Mouse (Mus musculus): ENCODE results near the gene Zfp91. TPM values are rescaled to one million over a fixed set of nuclear protein-coding genes. Genes with fewer than 3 reads are reported as not detected.

Gene Zfp91
- polyA plus RNA-seq, 1 experiment from 2014 or later: 10.4 TPM

GRCm38 (mm10) chr19:12780437-12780836, 15.5 kb downstream of the Zfp91 start:
- H3K27me3 ChIP-seq (ENCODE audit: control insufficient read depth, insufficient read depth, low read length): no peaks in the 10 kb centered on the region
- no peak for ATAC-seq (ENCODE audit: insufficient number of reproducible peaks, insufficient read depth, low FRiP score, low read depth)

GRCm38 (mm10) chr19:12770888-12771287, 25.0 kb downstream of the Zfp91 start:
- Histone ChIP-seq H3K4me1 (ENCODE audit: control insufficient read depth, insufficient read depth, low read length) (no peaks in the 10 kb centered on the region), H3K4me2 (replicated peaks; ENCODE audit: low read depth, low read length) (no peak overlapping the region), H3K4me3 (ENCODE audit: low read depth, low read length) (no peak overlapping the region), H3K9ac (replicated peaks; ENCODE audit: low read depth, low read length) (no peak overlapping the region), H3K36me3 (ENCODE audit: control insufficient read depth, insufficient read depth, low read length) (peaks cover 36% of the 10 kb centered on the region), H3K9me3 (ENCODE audit: control insufficient read depth, low read depth, low read length) (no peaks in the 10 kb centered on the region), H3K27ac (ENCODE audit: low read length) (no peak overlapping the region), H3K27me3 (ENCODE audit: control insufficient read depth, insufficient read depth, low read length) (no peaks in the 10 kb centered on the region)
- no peak for ATAC-seq (ENCODE audit: insufficient number of reproducible peaks, insufficient read depth, low FRiP score, low read depth)
- 59% methylated on average over 5 of the region's 5 CpGs for WGBS

More at GRCm38 (mm10) chr19:12780437-12780836, 15.5 kb downstream of the Zfp91 start:
- Histone ChIP-seq H3K4me3 (ENCODE audit: low read depth, low read length) (no peak overlapping the region), H3K9me3 (ENCODE audit: control insufficient read depth, low read depth, low read length) (no peaks in the 10 kb centered on the region), H3K4me1 (ENCODE audit: control insufficient read depth, insufficient read depth, low read length) (0 out of 2 replicates have a peak, but pooled peaks cover 3% of the 10 kb centered on the region), H3K9ac (replicated peaks; ENCODE audit: low read depth, low read length) (no peak overlapping the region), H3K36me3 (ENCODE audit: control insufficient read depth, insufficient read depth, low read length) (peaks cover 20% of the 10 kb centered on the region), H3K4me2 (replicated peaks; ENCODE audit: low read depth, low read length) (no peak overlapping the region), H3K27ac (ENCODE audit: low read length) (no peak overlapping the region)

- 59% methylated on average over 7 of the region's 7 CpGs for WGBS
- Histone ChIP-seq H3K4me3 (ENCODE audit: low read depth, low read length) (no peak within 1 kb of the TSS), H3K27ac (ENCODE audit: low read length) (no peak within 1 kb of the TSS), H3K9me3 (ENCODE audit: control insufficient read depth, low read depth, low read length) (no peaks in the 10 kb centered on the region), H3K27me3 (ENCODE audit: control insufficient read depth, insufficient read depth, low read length) (no peaks in the 10 kb centered on the region), H3K4me1 (ENCODE audit: control insufficient read depth, insufficient read depth, low read length) (no peaks in the 10 kb centered on the region), H3K36me3 (ENCODE audit: control insufficient read depth, insufficient read depth, low read length) (peaks cover 44% of the 10 kb centered on the region), H3K4me2 (replicated peaks; ENCODE audit: low read depth, low read length) (no peak within 1 kb of the TSS), H3K9ac (replicated peaks; ENCODE audit: low read depth, low read length) (no peak within 1 kb of the TSS)
- ATAC-seq (ENCODE audit: insufficient number of reproducible peaks, insufficient read depth, low FRiP score, low read depth): no peak
Observed at GRCm38 (mm10) chr19:12765308-12765707, 30.6 kb downstream of the Zfp91 start, which contains the start of gene Cntf. TSS of gene Cntf (minus strand) at chr19:12765632.

- no peak overlapping the region for H3K4me2 ChIP-seq (replicated peaks; ENCODE audit: low read depth, low read length)
- peaks cover 25% of the 10 kb centered on the region for H3K36me3 ChIP-seq (ENCODE audit: control insufficient read depth, insufficient read depth, low read length)
- H3K4me3 ChIP-seq (ENCODE audit: low read depth, low read length): no peak overlapping the region
- H3K27me3 ChIP-seq (ENCODE audit: control insufficient read depth, insufficient read depth, low read length): no peaks in the 10 kb centered on the region
- no peak overlapping the region for H3K27ac ChIP-seq (ENCODE audit: low read length)
- no peaks in the 10 kb centered on the region for H3K9me3 ChIP-seq (ENCODE audit: control insufficient read depth, low read depth, low read length)
- H3K9ac ChIP-seq (replicated peaks; ENCODE audit: low read depth, low read length): no peak overlapping the region
- ATAC-seq (ENCODE audit: insufficient number of reproducible peaks, insufficient read depth, low FRiP score, low read depth): no peak
- no peaks in the 10 kb centered on the region for H3K4me1 ChIP-seq (ENCODE audit: control insufficient read depth, insufficient read depth, low read length)
- 71% methylated on average over 2 of the region's 2 CpGs for WGBS
Observed at GRCm38 (mm10) chr19:12762212-12763130, 33.5 kb downstream of the Zfp91 start.

GRCm38 (mm10) chr19:12759656-12760055, 36.3 kb downstream of the Zfp91 start:
- WGBS: 84% methylated on average over 2 of the region's 2 CpGs
- no peak overlapping the region for H3K4me3 ChIP-seq (ENCODE audit: low read depth, low read length)
- no peaks in the 10 kb centered on the region for H3K4me1 ChIP-seq (ENCODE audit: control insufficient read depth, insufficient read depth, low read length)
- no peak for ATAC-seq (ENCODE audit: insufficient number of reproducible peaks, insufficient read depth, low FRiP score, low read depth)
- H3K4me2 ChIP-seq (replicated peaks; ENCODE audit: low read depth, low read length): no peak overlapping the region
- H3K27me3 ChIP-seq (ENCODE audit: control insufficient read depth, insufficient read depth, low read length): no peaks in the 10 kb centered on the region
- peaks cover 21% of the 10 kb centered on the region for H3K36me3 ChIP-seq (ENCODE audit: control insufficient read depth, insufficient read depth, low read length)
- H3K9me3 ChIP-seq (ENCODE audit: control insufficient read depth, low read depth, low read length): no peaks in the 10 kb centered on the region
- no peak overlapping the region for H3K27ac ChIP-seq (ENCODE audit: low read length)
- H3K9ac ChIP-seq (replicated peaks; ENCODE audit: low read depth, low read length): no peak overlapping the region

- H3K4me1 ChIP-seq (ENCODE audit: control insufficient read depth, insufficient read depth, low read length): no peaks in the 10 kb centered on the region
- ATAC-seq (ENCODE audit: insufficient number of reproducible peaks, insufficient read depth, low FRiP score, low read depth): no peak
Observed at GRCm38 (mm10) chr19:12758936-12759478, 36.9 kb downstream of the Zfp91 start.

GRCm38 (mm10) chr19:12756286-12756685, 39.6 kb downstream of the Zfp91 start:
- Histone ChIP-seq H3K27me3 (ENCODE audit: control insufficient read depth, insufficient read depth, low read length) (no peaks in the 10 kb centered on the region), H3K4me1 (ENCODE audit: control insufficient read depth, insufficient read depth, low read length) (no peaks in the 10 kb centered on the region), H3K4me2 (replicated peaks; ENCODE audit: low read depth, low read length) (no peak overlapping the region), H3K4me3 (ENCODE audit: low read depth, low read length) (no peak overlapping the region), H3K27ac (ENCODE audit: low read length) (no peak overlapping the region), H3K9ac (replicated peaks; ENCODE audit: low read depth, low read length) (no peak overlapping the region), H3K36me3 (ENCODE audit: control insufficient read depth, insufficient read depth, low read length) (no peaks in the 10 kb centered on the region), H3K9me3 (ENCODE audit: control insufficient read depth, low read depth, low read length) (no peaks in the 10 kb centered on the region)
- ATAC-seq (ENCODE audit: insufficient number of reproducible peaks, insufficient read depth, low FRiP score, low read depth): no peak
- 82% methylated on average over 3 of the region's 3 CpGs for WGBS

More at GRCm38 (mm10) chr19:12758936-12759478, 36.9 kb downstream of the Zfp91 start:
- H3K9ac ChIP-seq (replicated peaks; ENCODE audit: low read depth, low read length): no peak overlapping the region
- no peak overlapping the region for H3K27ac ChIP-seq (ENCODE audit: low read length)
- H3K36me3 ChIP-seq (ENCODE audit: control insufficient read depth, insufficient read depth, low read length): peaks cover 17% of the 10 kb centered on the region
- H3K4me3 ChIP-seq (ENCODE audit: low read depth, low read length): no peak overlapping the region
- no peaks in the 10 kb centered on the region for H3K27me3 ChIP-seq (ENCODE audit: control insufficient read depth, insufficient read depth, low read length)
- H3K4me2 ChIP-seq (replicated peaks; ENCODE audit: low read depth, low read length): no peak overlapping the region
- no peaks in the 10 kb centered on the region for H3K9me3 ChIP-seq (ENCODE audit: control insufficient read depth, low read depth, low read length)
- 83% methylated on average over 1 of the region's 1 CpGs for WGBS

GRCm38 (mm10) chr19:12731950-12732349, 64.0 kb downstream of the Zfp91 start:
- H3K9me3 ChIP-seq (ENCODE audit: control insufficient read depth, low read depth, low read length): no peaks in the 10 kb centered on the region
- 72% methylated on average over 2 of the region's 2 CpGs for WGBS

More at GRCm38 (mm10) chr19:12731950-12732349, 64.0 kb downstream of the Zfp91 start:
- Histone ChIP-seq H3K4me1 (ENCODE audit: control insufficient read depth, insufficient read depth, low read length) (no peaks in the 10 kb centered on the region), H3K4me3 (ENCODE audit: low read depth, low read length) (no peak overlapping the region), H3K27ac (ENCODE audit: low read length) (no peak overlapping the region), H3K27me3 (ENCODE audit: control insufficient read depth, insufficient read depth, low read length) (no peaks in the 10 kb centered on the region), H3K4me2 (replicated peaks; ENCODE audit: low read depth, low read length) (no peak overlapping the region), H3K9ac (replicated peaks; ENCODE audit: low read depth, low read length) (no peak overlapping the region), H3K36me3 (ENCODE audit: control insufficient read depth, insufficient read depth, low read length) (no peaks in the 10 kb centered on the region)
- ATAC-seq (ENCODE audit: insufficient number of reproducible peaks, insufficient read depth, low FRiP score, low read depth): no peak
